Mouse (Mus musculus) embryo, embryonic 9.5 days (tissue): Measurements from ENCODE around the gene Sik1.

Source experiments
- DNase-seq: peaks from one replicate; pipeline ENCODE4 v3.0.0-alpha.2; 2017; ENCODE audit errors: extremely low spot score

Gene Sik1

GRCm38 (mm10) chr17:31806496-31806895, 49.1 kb downstream of the Sik1 start:
- DNase-seq: no peak

GRCm38 (mm10) chr17:31806025-31806424, 49.6 kb downstream of the Sik1 start:
- DNase-seq: no peak

GRCm38 (mm10) chr17:31805585-31805984, 50.0 kb downstream of the Sik1 start:
- no peak for DNase-seq

GRCm38 (mm10) chr17:31802272-31803017, 53.2 kb downstream of the Sik1 start:
- DNase-seq: no peak

GRCm38 (mm10) chr17:31800852-31801363, 54.7 kb downstream of the Sik1 start:
- no peak for DNase-seq

- DNase-seq: no peak
Measured at GRCm38 (mm10) chr17:31795893-31796292, 59.7 kb downstream of the Sik1 start.
